Mouse (Mus musculus): ENCODE results near the gene Sorcs3.

Sorcs3 gene

GRCm38 (mm10) chr19:48524527-48525214 lies 318.8 kb downstream of the Sorcs3 start:
- no peak for DNase-seq (ENCODE audit: low spot score)

GRCm38 (mm10) chr19:48533582-48533981 lies 327.8 kb downstream of the Sorcs3 start:
- DNase-seq (ENCODE audit: low spot score): no peak

GRCm38 (mm10) chr19:48544294-48544693 lies 338.5 kb downstream of the Sorcs3 start:
- no peak for DNase-seq (ENCODE audit: low spot score)

GRCm38 (mm10) chr19:48545421-48546132 lies 339.8 kb downstream of the Sorcs3 start:
- DNase-seq (ENCODE audit: low spot score): no peak

- DNase-seq (ENCODE audit: low spot score): no peak
These were observed 340.3 kb downstream of the Sorcs3 start for GRCm38 (mm10) chr19:48546133-48546448.

- DNase-seq (ENCODE audit: low spot score): no peak
These were observed 342.5 kb downstream of the Sorcs3 start for GRCm38 (mm10) chr19:48548143-48548881.

GRCm38 (mm10) chr19:48559432-48559831 lies 353.6 kb downstream of the Sorcs3 start:
- no peak for DNase-seq (ENCODE audit: low spot score)

GRCm38 (mm10) chr19:48575736-48576135 lies 369.9 kb downstream of the Sorcs3 start:
- no peak for DNase-seq (ENCODE audit: low spot score)

- no peak for DNase-seq (ENCODE audit: low spot score)
These were observed 371.3 kb downstream of the Sorcs3 start for GRCm38 (mm10) chr19:48577169-48577568.

- DNase-seq (ENCODE audit: low spot score): no peak
These were observed 379.2 kb downstream of the Sorcs3 start for GRCm38 (mm10) chr19:48584938-48585560.

GRCm38 (mm10) chr19:48616951-48617350 lies 411.1 kb downstream of the Sorcs3 start:
- DNase-seq (ENCODE audit: low spot score): no peak

GRCm38 (mm10) chr19:48630671-48631327 lies 425.0 kb downstream of the Sorcs3 start:
- DNase-seq (ENCODE audit: low spot score): no peak

- DNase-seq (ENCODE audit: low spot score): no peak
These were observed 436.7 kb downstream of the Sorcs3 start for GRCm38 (mm10) chr19:48642566-48642965.

GRCm38 (mm10) chr19:48649941-48650340 lies 444.1 kb downstream of the Sorcs3 start:
- DNase-seq (ENCODE audit: low spot score): no peak

GRCm38 (mm10) chr19:48651617-48652016 lies 445.8 kb downstream of the Sorcs3 start:
- DNase-seq (ENCODE audit: low spot score): no peak

- no peak for DNase-seq (ENCODE audit: low spot score)
These were observed 454.4 kb downstream of the Sorcs3 start for GRCm38 (mm10) chr19:48660201-48660600.

GRCm38 (mm10) chr19:48679896-48680295 lies 474.1 kb downstream of the Sorcs3 start:
- no peak for DNase-seq (ENCODE audit: low spot score)

- DNase-seq (ENCODE audit: low spot score): no peak
These were observed 476.7 kb downstream of the Sorcs3 start for GRCm38 (mm10) chr19:48682485-48682884.

- DNase-seq (ENCODE audit: low spot score): no peak
These were observed 480.5 kb downstream of the Sorcs3 start for GRCm38 (mm10) chr19:48686369-48686768.

GRCm38 (mm10) chr19:48700111-48700658 lies 494.4 kb downstream of the Sorcs3 start:
- DNase-seq (ENCODE audit: low spot score): no peak

GRCm38 (mm10) chr19:48703763-48704162 lies 497.9 kb downstream of the Sorcs3 start:
- no peak for DNase-seq (ENCODE audit: low spot score)
